Mouse (Mus musculus) G1E (cell line): ENCODE data around the gene Asic2.

ENCODE experiments used
- GATA1 ChIP-seq: IDR thresholded peaks from 2 replicates; pipeline ENCODE4 v1.6.1; 2012; ENCODE audit warnings: borderline replicate concordance, low read length, inconsistent platforms, mixed read lengths
- GATA2 ChIP-seq: IDR thresholded peaks from 2 replicates; pipeline ENCODE4 v1.6.1; 2012; ENCODE audit warnings: low read depth, low read length, inconsistent platforms, borderline replicate concordance

- TF ChIP-seq GATA1 (no peak), GATA2 (no peak)
These were observed 20.2 kb downstream of the Asic2 start for GRCm38 (mm10) chr11:81948021-81948420.
